Mouse (Mus musculus) forebrain, embryonic 16.5 days (tissue): ENCODE results near the gene S1pr4. TPM values are rescaled to one million over a fixed set of nuclear protein-coding genes. Genes with fewer than 3 reads are reported as not detected.

Experiments
- ATAC-seq: fragments of 200-750 bp; cut with Nextera tagmentation; 2 replicates; pipeline ENCODE4 v1.8.0; 2017; ENCODE audit warnings: mild to moderate bottlenecking, moderate library complexity
- H3K27ac ChIP-seq: fragments of 300-500 bp; sonication (generic); 2 replicates; pipeline ENCODE4 v1.5.1; 2014; ENCODE audit warnings: low read length, control low read depth
- H3K27me3 ChIP-seq: fragments of 300-500 bp; sonication (generic); replicated peaks from 2 replicates; pipeline ENCODE4 v1.6.1; 2014; ENCODE audit warnings: low read length; ENCODE audit not compliant: control insufficient read depth, insufficient read depth
- H3K36me3 ChIP-seq: fragments of 300-500 bp; sonication (generic); 2 replicates; pipeline ENCODE4 v1.6.1; 2014; ENCODE audit not compliant: control insufficient read depth, insufficient read depth
- H3K4me1 ChIP-seq: fragments of 300-500 bp; sonication (generic); replicated peaks from 2 replicates; pipeline ENCODE4 v1.6.1; 2014; ENCODE audit warnings: low read length; ENCODE audit not compliant: control insufficient read depth, insufficient read depth
- H3K4me2 ChIP-seq: fragments of 300-500 bp; sonication (generic); 2 replicates; pipeline ENCODE4 v1.6.1; 2014; ENCODE audit warnings: mild to moderate bottlenecking, low read length, control low read depth
- H3K4me3 ChIP-seq: fragments of 300-500 bp; sonication (generic); replicated peaks from 2 replicates; pipeline ENCODE4 v1.5.1; 2014; ENCODE audit warnings: mild to moderate bottlenecking, low read length, control low read depth
- H3K9ac ChIP-seq: fragments of 300-500 bp; sonication (generic); replicated peaks from 2 replicates; pipeline ENCODE4 v1.6.1; 2014; ENCODE audit warnings: low read depth, low read length, control low read depth
- H3K9me3 ChIP-seq: fragments of 300-500 bp; sonication (generic); 2 replicates; pipeline ENCODE4 v1.6.1; 2016; ENCODE audit warnings: low read length; ENCODE audit not compliant: control insufficient read depth
- WGBS: fragments of 180-500 bp; shearing (Covaris S2); extraction: QIAGEN DNeasy Blood & Tissue Kit; methylation state at CpG from one replicate; pipeline ENCODE4 v1.1.7; 2014; 5-methylcytosine and 5-hydroxymethylcytosine counted together
- polyA plus RNA-seq: library from polyadenylated mRNA; unstranded; fragments of >200 nt; fragmentation: Nextera tagmentation; extraction: Ambion mirVana; gene quantifications from 2 replicates; pipeline ENCODE4 v1.2.1, GENCODE M21; 2015

S1pr4 gene
- polyA plus RNA-seq, 1 experiment from 2014 or later, result 0.53 TPM

- peak; percentile 88 for ATAC-seq
- H3K9ac ChIP-seq, result peak overlapping the region; percentile 66
- no peaks in the 10 kb centered on the region for H3K9me3 ChIP-seq
- H3K27me3 ChIP-seq, result no peaks in the 10 kb centered on the region
- H3K4me2 ChIP-seq, result peak overlapping the region; percentile 70
- H3K4me1 ChIP-seq, result peaks cover 56% of the 10 kb centered on the region
- peak overlapping the region; percentile 46 for H3K4me3 ChIP-seq
- no peaks in the 10 kb centered on the region for H3K36me3 ChIP-seq
- H3K27ac ChIP-seq, result peak overlapping the region; percentile 88
- under 1% methylated on average over 22 of the region's 22 CpGs for WGBS
Measured at GRCm38 (mm10) chr10:81473003-81473451, 26.9 kb downstream of the S1pr4 start.

- ATAC-seq, result peak; percentile 52
- peak overlapping the region; percentile 70 for H3K4me2 ChIP-seq
- H3K27me3 ChIP-seq, result no peaks in the 10 kb centered on the region
- WGBS, result 5% methylated on average over 13 of the region's 18 CpGs
- peak overlapping the region; percentile 66 for H3K9ac ChIP-seq
- peak overlapping the region; percentile 88 for H3K27ac ChIP-seq
- no peaks in the 10 kb centered on the region for H3K9me3 ChIP-seq
- peak overlapping the region; percentile 46 for H3K4me3 ChIP-seq
- no peaks in the 10 kb centered on the region for H3K36me3 ChIP-seq
- H3K4me1 ChIP-seq, result peaks cover 51% of the 10 kb centered on the region
Measured at GRCm38 (mm10) chr10:81472403-81473002, 27.4 kb downstream of the S1pr4 start.

- H3K4me3 ChIP-seq, result no peak overlapping the region
- no peaks in the 10 kb centered on the region for H3K27me3 ChIP-seq
- no peak for ATAC-seq
- no peak overlapping the region for H3K27ac ChIP-seq
- H3K9me3 ChIP-seq, result no peaks in the 10 kb centered on the region
- peaks cover 44% of the 10 kb centered on the region for H3K4me1 ChIP-seq
- WGBS, result 55% methylated on average over 18 of the region's 18 CpGs
- peaks cover 3% of the 10 kb centered on the region; the same call in 1 of the 2 replicates for H3K36me3 ChIP-seq
- H3K4me2 ChIP-seq, result no peak overlapping the region
- no peak overlapping the region for H3K9ac ChIP-seq
Measured at GRCm38 (mm10) chr10:81470454-81470853, 29.5 kb downstream of the S1pr4 start.

GRCm38 (mm10) chr10:81469253-81469652 lies 30.7 kb downstream of the S1pr4 start:
- Histone ChIP-seq H3K36me3 (peaks cover 3% of the 10 kb centered on the region; the same call in 1 of the 2 replicates), H3K9me3 (no peaks in the 10 kb centered on the region)
- no peak for ATAC-seq

GRCm38 (mm10) chr10:81467670-81468235 lies 32.2 kb downstream of the S1pr4 start:
- H3K27ac ChIP-seq, result no peak overlapping the region
- no peaks in the 10 kb centered on the region for H3K9me3 ChIP-seq
- no peak overlapping the region for H3K4me2 ChIP-seq
- no peak for ATAC-seq
- peaks cover 3% of the 10 kb centered on the region; the same call in 1 of the 2 replicates for H3K36me3 ChIP-seq
- no peak overlapping the region for H3K4me3 ChIP-seq
- H3K9ac ChIP-seq, result no peak overlapping the region
- peaks cover 11% of the 10 kb centered on the region for H3K27me3 ChIP-seq
- peaks cover 30% of the 10 kb centered on the region for H3K4me1 ChIP-seq
- 83% methylated on average over 16 of the region's 16 CpGs for WGBS

More at GRCm38 (mm10) chr10:81469253-81469652, 30.7 kb downstream of the S1pr4 start:
- 0 out of 2 replicates have a peak, but pooled peaks cover 1% of the 10 kb centered on the region for H3K27me3 ChIP-seq
- H3K27ac ChIP-seq, result no peak overlapping the region
- H3K9ac ChIP-seq, result no peak overlapping the region
- no peak overlapping the region for H3K4me2 ChIP-seq
- WGBS, result 84% methylated on average over 5 of the region's 5 CpGs
- H3K4me1 ChIP-seq, result peaks cover 42% of the 10 kb centered on the region
- H3K4me3 ChIP-seq, result no peak overlapping the region

GRCm38 (mm10) chr10:81466881-81467280 lies 33.1 kb downstream of the S1pr4 start:
- Histone ChIP-seq H3K9me3 (no peaks in the 10 kb centered on the region), H3K27me3 (peaks cover 20% of the 10 kb centered on the region), H3K4me3 (no peak overlapping the region), H3K36me3 (peaks cover 6% of the 10 kb centered on the region; the same call in 1 of the 2 replicates), H3K27ac (no peak overlapping the region), H3K4me2 (no peak overlapping the region), H3K9ac (no peak overlapping the region), H3K4me1 (peaks cover 23% of the 10 kb centered on the region)
- 78% methylated on average over 14 of the region's 14 CpGs for WGBS
- no peak for ATAC-seq

GRCm38 (mm10) chr10:81466066-81466465 lies 33.9 kb downstream of the S1pr4 start:
- peaks cover 15% of the 10 kb centered on the region for H3K4me1 ChIP-seq
- no peak overlapping the region for H3K4me2 ChIP-seq
- 87% methylated on average over 2 of the region's 2 CpGs for WGBS
- H3K4me3 ChIP-seq, result no peak overlapping the region
- ATAC-seq, result no peak
- peaks cover 27% of the 10 kb centered on the region for H3K27me3 ChIP-seq
- no peaks in the 10 kb centered on the region for H3K9me3 ChIP-seq
- peaks cover 6% of the 10 kb centered on the region; the same call in 1 of the 2 replicates for H3K36me3 ChIP-seq
- H3K9ac ChIP-seq, result no peak overlapping the region
- H3K27ac ChIP-seq, result no peak overlapping the region

- Histone ChIP-seq H3K27ac (no peak overlapping the region), H3K4me3 (no peak overlapping the region), H3K36me3 (peaks cover 6% of the 10 kb centered on the region; the same call in 1 of the 2 replicates), H3K9ac (no peak overlapping the region), H3K4me2 (no peak overlapping the region), H3K27me3 (peaks cover 30% of the 10 kb centered on the region), H3K4me1 (peaks cover 9% of the 10 kb centered on the region), H3K9me3 (no peaks in the 10 kb centered on the region)
- no peak for ATAC-seq
- WGBS, result 6% methylated on average over 5 of the region's 5 CpGs
Measured at GRCm38 (mm10) chr10:81465265-81465645, 34.7 kb downstream of the S1pr4 start.

GRCm38 (mm10) chr10:81464405-81465264 lies 35.3 kb downstream of the S1pr4 start:
- 0 out of 2 replicates have a peak overlapping the region, but pooled peaks have one; percentile 10 for H3K9ac ChIP-seq
- ATAC-seq, result peak; percentile 74
- H3K27me3 ChIP-seq, result peaks cover 30% of the 10 kb centered on the region
- peak overlapping the region; percentile 32 for H3K4me3 ChIP-seq
- peaks cover 6% of the 10 kb centered on the region; the same call in 1 of the 2 replicates for H3K36me3 ChIP-seq
- 4% methylated on average over 32 of the region's 33 CpGs for WGBS
- no peaks in the 10 kb centered on the region for H3K9me3 ChIP-seq
- H3K4me1 ChIP-seq, result peaks cover 9% of the 10 kb centered on the region
- no peak overlapping the region for H3K27ac ChIP-seq
- H3K4me2 ChIP-seq, result peak overlapping the region; percentile 37
